Mouse (Mus musculus) Muller cell, postnatal 12 days (primary cell): ENCODE results near the gene Oip5.
A peak's percentile ranks its signal among the peaks of the same experiment; 100 is the strongest.

ENCODE experiments used
- DNase-seq: peaks from one replicate; pipeline ENCODE4 v3.0.0-alpha.2; 2015; ENCODE audit errors: inconsistent ontology term

Gene Oip5

GRCm38 (mm10) chr2:119587383-119587782 lies 30.9 kb downstream of the Oip5 start:
- DNase-seq, result peak; percentile 3

- DNase-seq, result no peak
These were observed 34.0 kb downstream of the Oip5 start for GRCm38 (mm10) chr2:119584282-119584681.

- no peak for DNase-seq
These were observed 34.8 kb downstream of the Oip5 start for GRCm38 (mm10) chr2:119583439-119583838.

- no peak for DNase-seq
These were observed 36.7 kb downstream of the Oip5 start for GRCm38 (mm10) chr2:119581571-119581970.

DNA sequence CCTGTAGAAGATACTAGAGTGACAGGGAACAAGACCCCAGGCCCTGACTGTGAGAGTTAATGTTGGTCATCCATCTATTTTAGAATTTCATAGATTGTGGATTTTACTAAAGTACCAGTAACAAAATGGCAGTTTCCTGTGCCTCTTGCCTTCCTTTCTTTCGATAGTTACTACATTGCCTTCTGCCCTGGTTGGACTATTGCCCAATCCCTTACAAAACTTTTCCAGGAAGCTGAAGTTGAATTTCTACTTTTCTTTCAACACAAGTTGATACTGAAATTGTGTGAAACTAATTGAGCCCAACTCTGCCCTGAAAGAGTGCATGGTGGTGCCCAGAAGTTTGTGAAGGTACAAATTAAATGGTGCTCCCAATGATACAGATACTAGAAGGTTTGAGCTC lies 45.8 kb downstream of the Oip5 start:
- no peak for DNase-seq

- DNase-seq, result no peak
These were observed 52.0 kb downstream of the Oip5 start for GRCm38 (mm10) chr2:119566182-119566855.

DNA sequence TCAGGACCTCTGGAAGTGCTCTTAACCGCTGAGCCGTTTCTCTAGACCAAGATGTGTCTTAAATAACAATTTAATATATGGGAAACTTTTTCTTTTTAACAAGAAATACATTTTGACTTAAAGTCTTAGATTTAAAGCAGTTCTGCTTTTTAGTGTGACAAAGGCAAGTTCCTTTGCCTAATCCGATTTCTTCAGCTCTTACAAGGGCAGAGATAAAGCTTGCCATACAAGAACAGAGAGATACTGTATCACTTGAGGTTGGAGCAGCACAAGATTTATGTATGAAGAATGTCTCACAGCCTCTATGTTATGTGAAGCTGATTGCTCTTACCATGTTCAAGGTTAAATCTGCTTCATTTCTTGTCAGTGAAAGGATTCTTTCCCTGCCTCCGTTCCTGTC lies 53.0 kb downstream of the Oip5 start:
- DNase-seq, result no peak

DNA sequence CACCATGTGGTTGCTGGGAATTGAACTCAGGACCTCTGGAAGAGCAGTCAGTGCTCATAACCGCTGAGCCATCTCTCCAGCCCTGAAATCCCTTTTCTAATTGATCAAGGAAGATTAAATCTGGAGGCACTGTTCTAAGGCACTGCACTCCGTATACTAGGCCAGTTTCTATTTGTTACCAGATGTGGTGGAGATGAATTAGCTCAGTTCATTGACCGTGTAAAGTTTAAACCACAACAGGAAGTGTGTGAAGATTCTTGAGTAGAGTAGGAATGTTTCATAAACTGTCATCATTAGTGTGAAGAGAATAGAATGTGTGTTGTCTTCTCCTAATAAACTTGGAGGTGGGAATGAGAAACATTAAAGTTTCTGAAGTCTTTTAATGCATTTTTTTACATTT lies 56.5 kb downstream of the Oip5 start:
- DNase-seq, result peak; percentile 21
